Mouse (Mus musculus) cerebellum, adult 11-12 months (tissue): ENCODE data around the gene Dcaf11.
A peak's percentile ranks its signal among the peaks of the same experiment; 100 is the strongest.

Source experiments
- DNase-seq: peaks from one replicate; pipeline ENCODE4 v3.0.0; 2022

The Dcaf11 gene

DNA sequence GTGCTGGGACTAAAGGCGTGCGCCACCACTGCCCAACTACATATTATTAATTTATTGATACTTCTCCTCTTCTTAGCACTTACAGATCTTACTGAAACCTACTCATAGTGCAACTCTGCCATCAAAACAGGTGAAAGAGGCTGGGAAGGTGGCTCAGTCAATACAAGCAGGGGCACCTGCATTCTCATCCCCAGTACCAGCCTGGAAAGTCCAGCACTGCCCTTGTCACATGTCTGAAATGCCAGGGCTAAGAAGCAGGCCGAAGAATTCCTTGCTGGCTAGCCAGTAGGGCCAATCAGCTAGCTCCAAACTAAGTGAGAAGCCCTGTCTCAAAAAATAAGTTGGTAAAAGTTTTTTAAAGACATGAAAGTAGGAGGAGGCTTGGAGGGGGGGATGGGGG is 2.2 kb upstream of the Dcaf11 start:
- DNase-seq, result no peak

DNA sequence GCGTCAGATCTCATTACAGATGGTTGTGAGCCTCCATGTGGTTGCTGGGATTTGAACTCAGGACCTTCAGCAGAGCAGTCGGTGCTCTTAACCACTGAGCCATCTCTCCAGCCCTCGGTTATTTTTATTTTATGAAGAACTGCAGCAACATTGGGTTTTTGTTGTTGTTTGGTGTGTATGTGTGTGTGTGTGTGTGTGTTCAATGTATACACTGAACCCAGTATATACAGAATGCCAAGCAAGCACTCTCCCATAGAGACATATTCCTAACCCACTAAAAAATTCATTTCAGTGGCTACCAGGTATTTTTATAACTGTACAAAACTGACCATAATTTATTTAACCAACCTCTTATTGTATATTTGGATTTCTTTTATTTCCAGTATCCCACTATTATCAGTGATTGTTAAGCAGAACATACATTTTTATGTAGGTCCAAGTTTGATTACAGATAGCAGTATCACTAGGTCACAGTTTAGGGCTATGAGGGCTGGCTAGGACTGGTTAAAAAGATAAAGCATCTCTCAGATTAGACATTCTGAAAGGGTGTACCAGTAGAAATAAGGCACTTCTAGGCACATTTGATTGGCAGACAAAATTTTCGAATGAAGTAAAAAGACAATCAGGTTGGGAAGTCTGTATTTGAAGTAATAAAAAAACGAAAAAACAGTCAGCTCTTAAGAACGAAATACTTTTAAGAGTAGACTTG is 912 bp upstream of the Dcaf11 start:
- DNase-seq, result no peak

DNA sequence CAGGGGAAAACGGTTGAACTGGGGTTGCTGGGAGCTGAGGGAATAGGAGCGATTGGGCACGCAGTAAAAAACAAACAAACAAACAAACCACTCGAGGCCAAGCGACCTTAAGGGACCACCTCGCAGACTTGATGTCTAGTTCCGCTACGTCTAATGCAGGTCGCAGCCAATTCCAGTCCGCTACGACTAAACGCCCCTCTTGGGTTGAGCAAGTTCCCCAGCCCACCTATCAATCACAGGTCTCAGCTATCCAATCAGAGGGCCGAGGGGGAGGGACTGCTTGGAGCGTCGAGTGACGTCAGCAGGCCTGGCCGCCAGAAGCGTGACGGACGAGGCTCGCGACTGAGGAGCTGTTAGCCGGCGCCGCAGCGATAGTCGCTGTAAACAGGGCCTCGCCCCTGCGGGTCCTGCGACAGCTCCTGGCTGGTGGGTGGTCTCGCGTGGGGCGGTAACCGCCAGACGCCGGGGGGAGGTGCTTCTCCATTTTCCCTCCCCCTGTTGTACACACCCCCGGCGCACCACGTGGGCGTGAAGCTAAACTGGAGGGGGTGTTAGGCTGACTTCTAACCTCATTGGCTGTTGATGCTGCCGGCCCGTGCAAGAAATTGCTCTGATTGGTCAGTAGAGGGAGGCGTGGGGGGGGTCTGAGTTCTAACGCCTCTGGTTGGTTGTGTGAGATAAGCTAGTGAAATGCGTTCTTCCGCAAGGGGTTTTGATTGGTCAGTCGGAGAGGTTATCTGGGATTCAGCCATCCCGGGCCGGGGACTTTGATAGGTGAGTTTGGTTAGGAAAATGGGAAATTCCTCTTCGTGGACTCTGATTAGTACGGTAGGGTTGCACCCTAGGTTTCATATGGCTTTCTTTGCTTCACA is 632 bp downstream of the Dcaf11 start, which contains the start of gene A730061H03Rik:
Gene A730061H03Rik (minus strand): TSS at position 205 of the 872 bp plus-strand sequence.
- peak; percentile 99 for DNase-seq

DNA sequence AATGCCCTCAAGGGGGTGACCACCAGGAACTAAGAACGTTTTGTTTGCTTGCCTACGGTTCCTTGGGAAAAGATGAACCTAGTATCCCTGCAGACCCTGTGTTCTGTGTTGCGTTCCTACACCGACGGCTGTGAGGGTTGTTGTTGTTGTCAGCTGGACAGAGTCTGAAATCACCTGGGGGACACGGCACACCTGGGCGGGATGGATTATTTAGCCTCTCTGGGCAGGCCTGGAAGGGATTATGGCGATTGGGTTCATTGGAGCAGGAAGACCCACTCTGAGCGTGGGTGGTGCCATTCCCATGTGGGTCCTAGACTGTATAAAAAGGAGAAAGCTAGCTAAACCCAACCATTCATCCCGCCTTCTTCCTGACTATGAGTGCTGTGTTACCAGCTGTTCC is 2.1 kb downstream of the Dcaf11 start:
- DNase-seq, result peak; percentile 45

DNA sequence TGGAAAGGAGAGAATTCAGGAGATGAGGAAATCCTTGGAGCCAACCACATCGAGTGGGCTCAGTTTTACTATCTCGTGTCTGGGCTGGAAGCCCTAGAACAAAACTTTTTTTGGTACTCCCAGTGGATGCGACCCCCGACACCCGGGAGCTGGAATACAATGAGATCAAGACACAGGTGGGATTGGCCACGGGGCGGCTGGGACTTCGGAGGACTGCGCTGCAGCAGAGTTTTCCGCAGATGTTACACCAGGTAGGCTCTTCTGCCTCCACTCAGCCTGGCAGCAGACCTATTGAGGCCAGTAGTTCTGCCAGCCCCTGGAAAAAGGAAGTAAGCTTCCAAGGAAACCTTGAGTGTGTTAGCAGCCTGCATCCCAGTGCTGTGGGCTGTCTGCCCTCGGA is 3.4 kb downstream of the Dcaf11 start:
- DNase-seq, result no peak

DNA sequence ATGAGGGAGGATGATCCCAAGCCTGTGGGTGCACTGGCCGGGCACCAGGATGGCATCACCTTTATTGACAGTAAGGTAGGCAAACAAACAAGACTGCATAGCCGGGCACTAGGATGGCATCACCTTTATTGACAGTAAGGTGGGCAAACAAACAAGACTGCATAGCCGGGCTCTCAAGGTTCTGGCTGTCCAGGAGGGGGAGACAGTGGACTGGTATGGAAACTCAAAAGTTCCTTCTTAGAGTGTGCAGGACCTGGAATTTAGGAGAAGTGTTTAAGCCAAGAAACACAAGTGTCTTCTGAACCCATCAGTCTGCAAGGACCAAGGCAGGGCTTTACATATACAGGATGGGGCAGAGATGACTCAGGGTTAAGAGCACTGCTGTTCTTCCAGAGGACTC is 5.9 kb downstream of the Dcaf11 start:
- no peak for DNase-seq

DNA sequence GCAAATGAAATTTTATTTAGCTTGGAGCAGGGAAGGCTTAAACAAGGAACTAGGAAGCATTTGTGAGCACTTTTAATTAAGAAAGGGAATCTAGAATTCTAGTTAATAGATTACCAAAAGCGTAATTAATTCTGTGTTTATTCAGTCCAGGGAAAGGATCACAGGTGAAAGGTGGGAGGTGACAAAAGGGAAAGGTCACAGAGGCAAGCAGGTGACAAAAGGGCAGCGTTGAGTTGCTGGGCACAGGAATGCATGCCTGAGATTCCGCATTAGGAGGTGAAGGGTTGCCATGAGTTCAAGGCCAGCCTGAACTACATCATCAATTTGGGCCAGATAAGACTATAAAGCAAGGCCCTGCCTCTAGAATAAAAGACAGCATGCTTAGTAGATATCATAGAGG is 7.7 kb downstream of the Dcaf11 start:
- no peak for DNase-seq

DNA sequence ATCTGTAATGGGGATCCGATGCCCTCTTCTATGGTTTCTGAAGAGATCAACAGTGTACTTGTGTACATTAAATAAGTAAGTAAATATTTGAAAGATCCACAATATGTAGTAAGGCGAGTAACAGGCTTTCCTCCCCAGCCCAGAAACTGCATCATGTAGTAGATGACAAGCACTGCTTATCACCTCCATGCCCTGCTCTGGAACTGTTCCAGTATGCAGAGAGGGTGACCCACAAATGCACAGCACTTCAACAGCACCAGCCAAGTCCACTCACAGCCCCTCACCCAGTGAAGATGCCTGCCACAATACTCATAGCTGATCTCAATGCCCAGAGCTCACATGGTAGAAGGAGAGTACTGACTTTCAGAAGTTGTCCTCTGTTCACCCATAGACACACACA is 10.8 kb downstream of the Dcaf11 start:
- DNase-seq, result no peak

DNA sequence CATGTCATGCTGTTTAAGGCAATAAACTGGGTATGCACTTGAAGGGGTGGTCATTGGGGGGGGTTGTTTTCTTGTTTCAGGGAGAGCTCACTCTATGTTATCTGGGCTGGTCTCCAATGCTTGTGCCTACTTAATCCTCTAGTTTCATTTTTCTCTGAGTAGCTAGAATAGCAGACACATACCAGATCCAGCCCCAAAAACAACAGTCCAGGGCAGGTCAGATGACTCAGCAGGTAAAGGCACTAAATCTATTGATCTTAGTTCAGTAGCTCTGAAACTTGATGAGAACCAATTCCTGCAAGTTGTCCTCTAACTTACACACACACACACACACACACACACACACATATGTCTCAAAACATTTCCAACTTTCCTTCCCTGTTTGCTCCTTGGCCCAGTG is 12.0 kb downstream of the Dcaf11 start:
- no peak for DNase-seq

DNA sequence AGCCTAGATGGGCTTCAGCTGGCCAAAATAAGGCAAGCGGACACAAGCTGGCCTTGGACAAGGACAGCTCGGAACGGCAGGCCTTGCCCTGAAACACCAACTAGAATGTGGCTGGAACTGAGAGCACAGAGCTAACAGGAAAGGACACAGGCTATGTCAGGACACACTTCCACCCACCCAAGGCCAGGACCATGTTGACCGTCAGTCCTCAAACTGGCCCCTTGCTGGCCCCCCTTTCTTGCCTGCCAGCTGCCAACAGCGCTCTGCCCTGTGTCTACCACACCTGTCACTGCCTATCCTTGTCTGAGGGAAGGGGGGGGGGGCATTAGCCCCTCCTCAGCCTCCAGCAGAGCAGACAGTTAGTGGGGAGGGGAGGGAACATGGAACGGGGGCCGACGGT is 15.5 kb downstream of the Dcaf11 start, which contains the start of gene Fitm1:
Gene Fitm1 (plus strand): TSS at position 316 of the 400 bp plus-strand sequence.
- no peak for DNase-seq

DNA sequence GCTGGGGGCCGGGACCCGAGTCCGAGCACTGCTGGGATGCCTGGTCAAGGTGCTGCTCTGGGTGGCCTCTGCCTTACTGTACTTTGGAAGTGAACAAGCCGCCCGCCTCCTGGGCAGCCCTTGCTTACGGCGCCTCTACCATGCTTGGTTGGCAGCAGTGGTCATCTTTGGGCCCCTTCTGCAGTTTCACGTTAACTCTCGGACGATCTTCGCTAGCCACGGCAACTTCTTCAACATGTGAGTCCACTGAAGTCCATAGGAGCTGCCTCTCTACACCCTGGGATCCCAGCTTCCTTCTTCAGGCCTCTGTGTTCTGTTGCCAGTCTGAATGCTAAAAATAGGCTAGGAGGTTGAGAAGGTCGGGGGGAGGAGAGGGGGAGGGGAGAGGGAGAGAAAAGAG is 15.9 kb downstream of the Dcaf11 start:
- DNase-seq, result no peak

DNA sequence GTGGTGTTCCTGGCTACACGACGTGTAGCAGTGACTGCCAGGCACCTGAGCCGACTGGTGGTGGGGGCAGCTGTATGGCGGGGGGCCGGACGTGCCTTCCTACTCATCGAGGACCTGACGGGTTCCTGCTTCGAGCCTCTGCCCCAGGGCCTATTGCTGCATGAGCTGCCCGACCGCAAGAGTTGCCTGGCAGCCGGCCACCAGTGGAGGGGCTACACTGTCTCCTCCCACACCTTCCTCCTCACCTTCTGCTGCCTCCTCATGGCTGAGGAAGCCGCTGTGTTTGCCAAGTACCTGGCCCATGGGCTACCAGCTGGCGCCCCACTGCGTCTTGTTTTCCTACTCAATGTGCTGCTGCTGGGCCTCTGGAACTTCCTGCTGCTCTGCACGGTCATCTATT is 16.6 kb downstream of the Dcaf11 start:
- no peak for DNase-seq

DNA sequence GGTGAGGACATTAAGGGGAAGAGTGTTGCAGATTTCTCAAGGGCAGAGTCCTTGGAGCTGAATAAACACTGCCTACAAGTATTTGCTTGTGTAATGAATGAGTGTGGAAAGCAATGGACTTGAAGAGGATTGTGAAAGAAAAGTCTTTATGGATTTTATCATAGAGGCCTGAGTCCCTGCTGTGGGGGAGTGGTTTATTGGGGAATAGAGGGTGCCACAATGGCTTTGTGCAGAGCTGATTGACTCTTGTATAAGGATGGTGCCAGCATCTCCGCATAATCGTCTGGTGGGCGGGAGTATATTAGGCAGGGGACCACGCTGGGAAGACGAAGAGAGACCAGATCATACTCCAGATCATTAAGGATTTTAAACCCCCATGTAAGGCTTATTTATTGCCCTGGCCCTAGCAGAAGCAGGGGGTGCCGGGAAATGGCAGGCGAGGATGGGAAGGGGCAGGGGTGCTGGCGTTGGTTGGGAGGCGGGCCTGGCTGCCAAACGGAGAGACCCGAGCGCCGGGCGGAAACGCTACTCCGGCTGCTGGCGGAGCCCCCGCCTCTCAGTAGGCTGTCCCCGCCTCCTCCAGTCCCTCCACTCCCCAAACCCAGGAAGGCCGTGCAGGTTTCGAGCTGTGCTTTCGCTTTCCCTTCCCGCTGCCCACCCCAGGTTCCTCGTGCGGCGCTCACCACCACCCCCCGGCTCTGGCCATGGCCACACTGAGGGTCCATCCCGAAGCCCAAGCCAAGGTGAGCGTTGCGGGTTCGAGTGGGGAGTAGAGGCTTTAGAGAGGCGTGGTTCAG is 18.3 kb downstream of the Dcaf11 start, which contains the start of gene Psme1:
Gene Psme1 (plus strand): TSS at position 253 of the 797 bp plus-strand sequence.
- peak; percentile 71 for DNase-seq

DNA sequence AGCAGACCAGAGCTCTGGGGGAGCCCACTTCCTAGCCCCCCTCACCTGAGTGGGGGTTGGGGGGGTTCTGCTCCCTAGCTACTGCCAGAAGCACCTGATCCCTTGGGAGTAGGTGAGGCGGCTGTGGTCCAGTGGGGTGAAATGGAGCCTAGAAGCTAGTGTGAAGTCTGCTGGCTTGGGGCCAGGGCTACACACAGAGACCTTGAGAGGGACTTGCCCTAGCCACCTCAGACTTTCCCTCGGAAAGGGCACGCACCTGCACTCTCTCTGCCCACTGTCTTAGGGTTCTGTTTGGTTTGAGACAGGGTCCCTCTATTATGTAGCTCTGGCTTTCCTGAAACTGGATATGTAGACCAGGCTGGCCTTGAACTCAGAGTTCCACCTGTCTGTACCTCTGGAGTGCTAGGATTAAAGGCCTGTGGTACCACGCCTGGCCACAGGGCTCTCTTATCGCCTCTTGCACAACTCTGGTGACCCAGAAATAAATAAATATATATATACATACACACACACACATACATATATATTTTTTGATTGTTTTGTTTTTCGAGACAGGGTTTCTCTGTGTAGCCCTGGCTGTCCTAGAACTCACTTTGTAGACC is 19.0 kb downstream of the Dcaf11 start:
- DNase-seq, result no peak

DNA sequence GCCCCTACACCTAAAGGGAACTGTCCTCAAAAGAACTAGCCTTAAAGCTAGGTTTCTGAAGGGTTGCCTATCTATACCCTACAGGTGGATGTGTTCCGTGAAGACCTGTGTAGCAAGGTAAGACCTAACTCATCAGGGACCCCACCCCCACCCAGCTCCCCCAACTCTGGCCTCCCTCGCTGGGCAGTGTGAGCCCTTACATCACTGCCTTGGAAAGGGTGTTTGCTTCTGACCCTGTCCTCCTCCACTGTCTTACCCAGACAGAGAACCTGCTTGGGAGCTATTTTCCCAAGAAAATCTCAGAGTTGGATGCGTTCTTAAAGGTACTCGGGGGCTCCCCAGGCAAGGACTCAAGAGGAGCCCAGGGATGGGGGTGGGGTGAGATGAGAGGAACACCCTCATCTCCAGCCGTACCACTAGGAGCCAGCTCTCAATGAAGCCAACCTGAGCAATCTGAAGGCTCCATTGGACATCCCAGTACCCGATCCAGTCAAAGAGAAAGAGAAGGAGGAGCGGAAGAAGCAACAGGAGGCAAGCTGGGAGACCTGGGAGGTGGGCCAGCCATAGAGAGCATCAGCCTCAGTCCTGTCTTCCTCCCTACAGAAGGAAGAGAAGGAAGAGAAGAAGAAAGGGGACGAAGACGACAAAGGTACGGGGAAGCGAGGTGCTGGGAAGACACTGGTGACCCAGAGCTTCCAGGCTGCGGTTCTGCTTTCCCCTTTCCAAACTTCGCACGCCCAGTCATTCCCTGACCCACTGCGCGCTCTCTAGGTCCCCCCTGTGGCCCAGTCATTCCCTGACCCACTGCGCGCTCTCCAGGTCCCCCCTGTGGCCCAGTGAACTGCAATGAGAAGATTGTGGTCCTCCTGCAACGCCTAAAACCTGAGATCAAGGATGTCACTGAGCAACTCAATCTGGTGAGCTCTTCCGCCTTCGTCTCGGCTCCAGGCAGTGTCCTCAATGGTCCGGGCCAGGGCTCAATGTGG is 20.0 kb downstream of the Dcaf11 start:
- peak; percentile 25 for DNase-seq

DNA sequence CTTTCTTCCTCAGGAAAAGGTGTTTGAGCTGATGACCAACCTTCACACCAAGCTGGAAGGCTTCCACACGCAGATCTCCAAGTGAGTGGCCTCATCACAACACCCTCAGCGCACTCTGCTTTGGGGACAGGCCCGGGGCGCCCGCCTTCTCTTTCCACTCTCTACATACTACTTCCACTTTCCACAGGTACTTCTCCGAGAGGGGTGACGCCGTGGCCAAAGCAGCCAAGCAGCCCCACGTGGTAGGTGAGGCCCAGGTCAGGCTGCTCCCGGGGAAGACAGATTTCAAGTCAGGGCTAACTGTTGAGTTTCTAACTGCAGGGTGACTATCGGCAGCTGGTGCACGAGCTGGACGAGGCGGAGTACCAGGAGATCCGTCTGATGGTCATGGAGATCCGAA is 20.9 kb downstream of the Dcaf11 start:
- peak; percentile 28 for DNase-seq

DNA sequence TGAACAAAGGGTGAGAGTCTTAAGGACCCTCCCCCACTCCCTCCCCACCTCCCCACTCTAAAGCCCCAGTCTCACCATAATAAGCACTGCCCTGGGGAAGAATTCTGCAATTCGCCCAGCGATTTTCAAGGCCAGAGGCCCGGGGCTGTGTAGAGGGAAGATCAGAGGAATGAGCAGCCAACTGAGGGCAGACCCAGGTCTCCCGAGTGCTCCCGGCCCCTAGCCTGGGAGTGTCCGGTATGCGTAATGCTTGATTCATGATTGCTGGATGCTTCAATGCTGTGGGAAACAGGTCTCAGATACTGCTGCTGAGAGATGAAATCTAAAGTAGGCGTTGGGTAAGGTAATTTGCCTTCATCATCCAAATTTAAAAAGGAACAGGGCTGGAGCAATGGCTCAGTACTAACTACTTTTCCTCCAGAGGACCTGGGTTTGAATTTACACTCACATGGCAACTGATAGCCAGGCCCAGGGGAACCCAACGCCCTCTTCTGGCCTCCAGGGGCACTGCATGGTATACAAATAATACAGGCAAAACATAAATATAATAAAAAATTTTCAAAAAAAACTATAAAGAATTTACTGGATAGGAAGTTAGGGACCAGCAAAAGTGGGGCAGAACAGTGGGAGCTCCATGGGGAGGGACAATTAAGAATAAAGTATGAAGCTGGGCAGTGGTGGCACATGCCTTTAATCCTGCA is 22.3 kb downstream of the Dcaf11 start:
- no peak for DNase-seq

DNA sequence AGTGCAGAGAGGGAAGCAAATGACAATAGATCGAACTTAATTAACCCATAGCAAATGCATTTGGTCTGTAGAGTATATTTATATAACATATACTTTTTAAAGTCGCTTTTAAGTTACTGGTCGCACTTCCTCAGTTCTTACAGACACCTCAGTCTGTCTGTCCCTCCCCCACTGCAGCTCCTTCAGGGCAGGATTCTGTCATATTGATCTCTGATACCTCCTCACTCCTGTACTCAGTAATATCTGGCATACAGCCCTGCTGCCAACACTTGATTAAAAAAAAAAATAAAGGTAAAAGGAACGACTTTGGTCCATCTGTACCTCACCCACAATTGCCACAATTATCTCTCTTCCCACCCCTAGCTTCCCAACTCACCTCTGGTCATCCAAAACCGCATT is 24.5 kb downstream of the Dcaf11 start:
- no peak for DNase-seq

DNA sequence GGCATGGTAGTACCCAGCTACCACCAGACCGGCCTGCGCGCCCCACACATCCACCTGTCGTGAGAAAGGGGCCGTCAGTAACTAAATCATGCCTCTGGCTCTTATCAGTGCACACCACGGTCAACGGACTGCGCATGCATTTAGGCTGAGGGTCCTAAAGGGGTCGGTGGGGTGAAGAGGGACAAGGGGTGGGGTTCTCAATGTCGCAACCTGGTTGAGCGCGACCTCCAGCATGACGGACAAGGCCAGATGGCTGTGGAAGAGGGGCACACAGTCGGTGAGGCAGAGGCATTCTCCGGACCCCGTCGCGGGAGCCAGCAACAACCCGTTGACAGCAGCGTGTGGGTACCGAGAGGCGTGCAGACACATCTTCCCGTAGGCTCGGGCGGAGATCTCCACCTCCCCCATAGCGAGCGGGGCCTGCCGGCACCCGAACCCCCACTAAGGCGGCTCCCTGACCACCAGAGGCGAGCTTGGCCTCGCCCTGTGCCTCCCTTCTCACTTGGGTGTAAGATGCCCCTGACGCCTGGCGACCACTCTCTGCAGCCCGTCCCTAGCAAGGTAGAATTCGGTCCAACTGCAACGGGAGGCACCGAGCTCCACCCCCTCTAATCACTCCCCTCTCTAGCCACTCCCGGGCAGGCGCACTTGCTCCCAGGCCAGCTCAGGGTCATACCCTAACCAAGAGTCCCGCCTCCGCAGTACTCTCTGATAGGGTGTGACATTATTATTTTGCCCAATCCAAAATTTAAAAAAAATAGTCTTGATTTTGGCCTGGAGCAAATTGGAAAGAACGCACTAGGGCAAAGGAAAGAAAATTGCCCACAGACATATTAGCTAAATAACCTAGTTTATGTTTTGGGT is 25.1 kb downstream of the Dcaf11 start, which contains the start of gene Emc9:
Gene Emc9 (minus strand): TSS at position 601 of the 864 bp plus-strand sequence.
- DNase-seq, result peak; percentile 87

DNA sequence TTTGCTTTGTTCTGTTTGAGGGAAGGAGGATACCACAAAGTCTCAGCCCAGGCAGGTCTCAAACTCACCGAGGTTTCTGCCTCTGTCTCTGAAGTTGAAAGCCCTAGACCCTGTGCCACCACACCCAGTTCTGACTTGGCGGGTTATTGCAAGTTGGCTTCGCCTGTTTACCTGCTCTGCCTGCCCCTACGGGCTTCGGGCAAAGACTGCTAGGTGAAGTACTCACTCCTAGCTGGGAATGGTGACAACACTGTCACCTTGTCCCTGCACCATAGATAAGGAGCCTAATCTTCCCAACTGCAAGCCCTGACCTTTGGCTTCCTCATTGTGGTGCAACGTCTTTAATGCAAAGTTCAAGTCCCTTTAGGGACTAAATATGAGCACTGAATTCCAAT is 25.8 kb downstream of the Dcaf11 start:
- peak; percentile 43 for DNase-seq
